15 mouse cellular contexts compared by ENCODE assay signal in genomic region chr14:16758773-16759434, GRCm38 (mm10).
"Had no signal": no experiment of that assay in that cellular context is flagged by ENCODE, and none has a peak within 500 bp of the region (broad histone marks: within the 10 kb centered on the region; RNA-seq: fewer than 3 reads in every experiment).

No protein-coding gene starts in this region.

- H3K9me3 ChIP-seq: kidney, embryonic 15.5 days; limb, embryonic 10.5 days; liver, embryonic 15.5 days; neural tube, embryonic 13.5 days had no signal

- H3K4me2 ChIP-seq: kidney, embryonic 15.5 days; liver, embryonic 11.5 days; liver, embryonic 15.5 days; neural tube, embryonic 13.5 days had no signal

- H3K4me1 ChIP-seq: limb, embryonic 10.5 days; liver, embryonic 15.5 days had no signal

- H3K9ac ChIP-seq: kidney, embryonic 15.5 days; liver, embryonic 15.5 days; neural tube, embryonic 13.5 days had no signal

- H3K36me3 ChIP-seq: kidney, embryonic 15.5 days; limb, embryonic 10.5 days; liver, embryonic 15.5 days; neural tube, embryonic 13.5 days had no signal

- DNase-seq: kidney, postnatal 14 days; lung, adult 2 months; lung, postnatal 36 days; retina, postnatal 1 day; right cerebral cortex, postnatal 4 days; spleen, adult 18-20 months; thymus, adult 2 months; thymus, postnatal 25 days had no signal

- H3K4me3 ChIP-seq: kidney, embryonic 15.5 days; left cerebral cortex, adult 2 months; limb, embryonic 10.5 days; liver, embryonic 15.5 days; neural tube, embryonic 13.5 days had no signal

- H3K27me3 ChIP-seq: kidney, embryonic 15.5 days; liver, embryonic 15.5 days; neural tube, embryonic 13.5 days had no signal

- ATAC-seq: lung, postnatal 0 days had no signal

- H3K27ac ChIP-seq: kidney, embryonic 15.5 days; left cerebral cortex, adult 2 months; limb, embryonic 10.5 days; liver, embryonic 15.5 days; neural tube, embryonic 13.5 days had no signal
